Mouse (Mus musculus): ENCODE data around the gene Gm20388. TPM values are rescaled to one million over a fixed set of nuclear protein-coding genes. Genes with fewer than 3 reads are reported as not detected.
A peak's percentile ranks its signal among the peaks of the same experiment; 100 is the strongest.

Gm20388 gene
- polyA plus RNA-seq, 1 experiment from 2014 or later, result 1.7 TPM

DNA sequence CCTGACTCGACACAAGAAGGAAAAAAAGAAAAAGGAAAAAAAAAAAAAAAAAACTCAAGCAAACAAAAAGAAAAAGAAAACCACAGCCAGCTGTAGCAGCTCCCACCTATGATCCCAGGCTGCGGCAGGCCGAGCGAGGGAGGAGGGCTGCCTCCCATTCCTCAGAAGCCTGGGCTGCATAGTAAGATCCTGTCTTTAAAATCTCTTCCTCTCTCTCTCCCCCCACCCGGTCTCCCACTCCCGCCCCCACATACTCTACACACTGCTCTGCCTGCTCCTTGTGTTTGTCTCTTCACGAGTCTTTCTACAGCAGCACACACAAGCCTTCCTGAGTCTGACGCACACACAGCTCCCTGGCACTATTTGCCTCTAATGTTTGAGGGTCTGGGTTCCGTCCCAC is 3211.4 kb downstream of the Gm20388 start:
- 75% methylated on average over 9 of the region's 9 CpGs for WGBS
- H3K4me1 ChIP-seq (replicated peaks), result peaks cover 36% of the 10 kb centered on the region
- no peaks in the 10 kb centered on the region for H3K9me3 ChIP-seq
- H3K27me3 ChIP-seq (ENCODE audit: insufficient read depth, poor library complexity, severe bottlenecking), result peaks cover 91% of the 10 kb centered on the region
- no peak overlapping the region for H3K27ac ChIP-seq
- H3K4me3 ChIP-seq, result no peak overlapping the region
- DNase-seq (ENCODE audit: low spot score), result no peak
- H3K36me3 ChIP-seq, result no peaks in the 10 kb centered on the region

DNA sequence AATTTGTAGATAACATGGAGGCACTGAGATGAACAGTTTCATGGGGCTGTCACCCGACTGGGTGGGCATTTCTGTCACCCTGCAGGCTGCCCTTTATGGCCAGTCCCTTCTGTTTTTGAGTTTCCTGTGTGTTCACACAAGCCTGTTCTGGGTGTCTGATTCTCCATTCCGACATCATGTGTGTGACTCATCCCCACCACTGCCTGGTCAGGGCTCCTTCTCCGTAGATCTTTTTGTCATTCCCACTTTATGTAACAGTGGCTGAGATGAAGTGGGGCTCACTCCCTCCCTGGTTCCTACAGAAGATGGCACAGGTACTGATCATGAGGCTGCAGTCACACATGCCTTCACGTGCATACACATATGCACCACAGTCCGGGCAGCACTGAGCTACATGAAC is 3212.0 kb downstream of the Gm20388 start:
- peaks cover 32% of the 10 kb centered on the region for H3K4me1 ChIP-seq (replicated peaks)
- peaks cover 91% of the 10 kb centered on the region for H3K27me3 ChIP-seq (ENCODE audit: insufficient read depth, poor library complexity, severe bottlenecking)
- no peaks in the 10 kb centered on the region for H3K36me3 ChIP-seq
- H3K4me3 ChIP-seq, result no peak overlapping the region
- DNase-seq (ENCODE audit: low spot score), result no peak
- H3K27ac ChIP-seq, result no peak overlapping the region
- no peaks in the 10 kb centered on the region for H3K9me3 ChIP-seq
- WGBS, result 81% methylated on average over 5 of the region's 5 CpGs

DNA sequence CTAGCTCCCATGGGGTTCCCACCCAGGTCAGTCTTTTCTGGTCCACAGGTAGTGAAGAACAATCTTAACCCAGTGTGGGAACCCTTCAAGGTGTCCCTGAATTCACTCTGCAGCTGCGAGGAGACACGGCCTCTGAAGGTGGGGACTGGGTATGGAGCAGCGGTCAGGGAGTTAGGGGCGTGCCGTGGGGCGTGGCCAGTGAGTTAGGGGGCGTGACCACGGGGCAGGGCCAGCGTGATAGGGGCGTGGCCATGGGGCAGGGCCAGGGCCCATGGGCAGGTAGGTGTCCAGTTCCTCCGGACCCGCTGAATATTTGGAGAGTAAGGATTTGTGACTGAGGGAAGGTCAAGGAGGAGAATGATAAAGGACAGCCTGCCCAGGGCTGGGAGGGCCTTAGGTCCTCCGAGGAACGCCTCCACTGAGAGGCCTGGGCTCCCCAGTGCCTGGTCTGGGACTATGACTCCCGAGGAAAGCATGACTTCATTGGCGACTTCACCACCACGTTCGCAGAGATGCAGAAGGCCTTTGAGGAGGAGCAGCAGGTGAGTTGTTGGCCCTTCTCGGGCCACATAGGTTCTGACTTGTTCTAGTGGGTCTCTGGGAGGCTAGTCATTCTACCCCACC is 3215.7 kb downstream of the Gm20388 start:
- WGBS, result 3% methylated on average over 19 of the region's 19 CpGs
- H3K9me3 ChIP-seq, result no peaks in the 10 kb centered on the region
- no peaks in the 10 kb centered on the region for H3K36me3 ChIP-seq
- H3K27me3 ChIP-seq (ENCODE audit: insufficient read depth, poor library complexity, severe bottlenecking), result peaks cover 59% of the 10 kb centered on the region
- DNase-seq (ENCODE audit: low spot score), result peak; percentile 70
- H3K4me1 ChIP-seq (replicated peaks), result peaks cover 29% of the 10 kb centered on the region
- H3K27ac ChIP-seq, result no peak overlapping the region
- H3K4me3 ChIP-seq, result peak overlapping the region; percentile 26

DNA sequence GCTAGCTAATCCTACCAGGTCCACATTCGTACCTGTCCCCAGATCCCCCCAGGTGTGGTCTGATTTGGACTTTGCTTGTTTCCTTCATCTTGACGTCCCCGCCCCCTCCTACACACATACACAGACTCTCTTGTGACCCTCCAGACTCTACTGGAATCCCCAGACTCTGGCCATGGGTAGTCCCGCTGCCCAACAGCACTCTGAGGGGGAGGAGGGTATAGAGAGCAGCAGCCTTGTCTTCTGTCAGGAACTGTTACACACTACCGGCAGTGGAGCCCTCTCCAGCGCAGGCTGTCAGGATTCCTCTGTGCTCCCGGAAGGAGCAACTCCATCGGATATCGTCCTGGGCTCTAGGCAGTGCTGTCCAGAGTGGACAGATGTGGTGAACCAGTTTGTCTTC is 3220.4 kb downstream of the Gm20388 start:
- 74% methylated on average over 9 of the region's 9 CpGs for WGBS
- H3K36me3 ChIP-seq, result no peaks in the 10 kb centered on the region
- no peak overlapping the region for H3K27ac ChIP-seq
- DNase-seq (ENCODE audit: low spot score), result no peak
- H3K4me3 ChIP-seq, result no peak overlapping the region
- H3K4me1 ChIP-seq (replicated peaks), result peaks cover 36% of the 10 kb centered on the region
- H3K27me3 ChIP-seq (ENCODE audit: insufficient read depth, poor library complexity, severe bottlenecking), result peaks cover 19% of the 10 kb centered on the region
- H3K9me3 ChIP-seq, result 0 out of 2 replicates have a peak, but pooled peaks cover 4% of the 10 kb centered on the region

DNA sequence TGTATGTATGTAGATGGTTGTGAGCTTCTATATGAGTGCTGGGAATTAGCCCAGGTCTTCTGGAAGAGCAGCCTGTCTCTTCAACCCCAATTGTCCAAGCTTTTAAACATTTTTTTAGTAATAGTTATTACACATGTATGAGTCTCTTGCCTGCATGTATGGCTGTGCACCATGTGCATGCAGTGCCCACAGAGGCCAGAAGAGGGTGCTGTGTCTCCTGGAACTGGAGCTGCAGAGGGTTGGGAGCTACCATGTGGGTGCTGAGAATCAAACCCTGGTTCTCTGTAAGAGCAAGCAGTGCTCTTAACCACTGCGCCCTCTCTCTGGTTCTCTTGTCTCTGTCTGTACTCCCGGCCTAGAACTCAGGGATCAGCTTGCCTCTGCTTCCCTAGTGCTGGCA is 3222.3 kb downstream of the Gm20388 start:
- H3K9me3 ChIP-seq, result 0 out of 2 replicates have a peak, but pooled peaks cover 4% of the 10 kb centered on the region
- no peaks in the 10 kb centered on the region; the same call in none of the 2 replicates for H3K27me3 ChIP-seq (ENCODE audit: insufficient read depth, poor library complexity, severe bottlenecking)
- no peak overlapping the region for H3K4me3 ChIP-seq
- no peaks in the 10 kb centered on the region for H3K36me3 ChIP-seq
- H3K27ac ChIP-seq, result no peak overlapping the region
- peaks cover 31% of the 10 kb centered on the region for H3K4me1 ChIP-seq (replicated peaks)
- DNase-seq (ENCODE audit: low spot score), result no peak
- 96% methylated on average over 2 of the region's 2 CpGs for WGBS

- Histone ChIP-seq H3K27ac (0 out of 2 replicates have a peak overlapping the region, but pooled peaks have one; percentile 13), H3K36me3 (no peaks in the 10 kb centered on the region), H3K4me1 (replicated peaks) (peaks cover 33% of the 10 kb centered on the region), H3K9me3 (0 out of 2 replicates have a peak, but pooled peaks cover 4% of the 10 kb centered on the region), H3K27me3 (ENCODE audit: insufficient read depth, poor library complexity, severe bottlenecking) (no peaks in the 10 kb centered on the region; the same call in 1 of the 2 replicates), H3K4me3 (no peak overlapping the region)
- no peak for DNase-seq (ENCODE audit: low spot score)
- 86% methylated on average over 11 of the region's 11 CpGs for WGBS
Measured at GRCm38 (mm10) chr8:123134149-123134713, 3223.6 kb downstream of the Gm20388 start.

DNA sequence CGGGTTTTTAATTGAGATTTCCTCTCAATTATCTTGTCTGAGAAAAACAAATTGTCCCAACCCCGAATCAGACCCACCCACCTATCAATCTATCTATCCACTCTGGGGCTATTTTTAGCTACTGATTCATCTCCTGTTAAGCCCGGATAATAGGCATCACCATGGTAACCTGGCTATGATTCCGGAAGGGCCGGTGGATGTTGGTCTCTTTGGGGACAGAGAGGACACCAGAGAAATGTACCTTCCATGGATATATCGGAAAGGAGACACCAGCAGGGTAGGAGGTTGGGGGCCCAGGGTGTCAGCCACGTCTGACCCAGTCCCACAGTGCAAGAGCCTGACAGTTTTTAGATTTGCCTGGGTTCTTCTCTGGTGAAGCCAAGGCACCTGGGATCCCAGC is 3224.8 kb downstream of the Gm20388 start:
- DNase-seq (ENCODE audit: low spot score), result peak; percentile 44
- Histone ChIP-seq H3K4me1 (replicated peaks) (peaks cover 33% of the 10 kb centered on the region), H3K36me3 (no peaks in the 10 kb centered on the region), H3K27me3 (ENCODE audit: insufficient read depth, poor library complexity, severe bottlenecking) (no peaks in the 10 kb centered on the region; the same call in 1 of the 2 replicates), H3K4me3 (peak overlapping the region; percentile 7; the same call in 1 of the 2 replicates), H3K9me3 (0 out of 2 replicates have a peak, but pooled peaks cover 4% of the 10 kb centered on the region), H3K27ac (peak overlapping the region; percentile 69)
- 23% methylated on average over 7 of the region's 7 CpGs for WGBS

DNA sequence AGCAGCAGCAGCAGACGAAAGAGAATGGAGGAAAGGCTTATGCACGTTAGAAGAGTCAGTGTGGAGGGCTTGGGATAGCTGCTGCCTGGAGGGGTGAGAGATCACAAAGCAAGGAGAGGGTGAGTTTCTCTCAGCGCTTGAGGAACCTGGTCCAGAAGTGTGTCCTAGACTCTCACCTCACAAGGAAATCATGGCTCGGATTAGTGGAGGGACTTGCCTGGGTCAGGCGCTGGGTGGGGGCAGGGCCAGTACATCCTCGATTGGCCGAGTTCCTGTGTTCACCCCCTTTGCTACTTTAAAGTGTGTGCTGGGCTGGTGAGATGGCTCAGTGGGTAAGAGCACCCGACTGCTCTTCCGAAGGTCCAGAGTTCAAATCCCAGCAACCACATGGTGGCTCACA is 3225.2 kb downstream of the Gm20388 start:
- Histone ChIP-seq H3K4me3 (peak overlapping the region; percentile 7; the same call in 1 of the 2 replicates), H3K9me3 (0 out of 2 replicates have a peak, but pooled peaks cover 4% of the 10 kb centered on the region), H3K4me1 (replicated peaks) (peaks cover 33% of the 10 kb centered on the region), H3K27ac (peak overlapping the region; percentile 69), H3K36me3 (no peaks in the 10 kb centered on the region), H3K27me3 (ENCODE audit: insufficient read depth, poor library complexity, severe bottlenecking) (no peaks in the 10 kb centered on the region; the same call in 1 of the 2 replicates)
- WGBS, result 52% methylated on average over 9 of the region's 9 CpGs
- DNase-seq (ENCODE audit: low spot score), result no peak

GRCm38 (mm10) chr8:123136287-123136686 is 3225.6 kb downstream of the Gm20388 start:
- DNase-seq (ENCODE audit: low spot score), result no peak
- 85% methylated on average over 9 of the region's 9 CpGs for WGBS
- Histone ChIP-seq H3K27me3 (ENCODE audit: insufficient read depth, poor library complexity, severe bottlenecking) (no peaks in the 10 kb centered on the region; the same call in 1 of the 2 replicates), H3K9me3 (0 out of 2 replicates have a peak, but pooled peaks cover 4% of the 10 kb centered on the region), H3K4me3 (no peak overlapping the region), H3K27ac (no peak overlapping the region), H3K4me1 (replicated peaks) (peaks cover 29% of the 10 kb centered on the region), H3K36me3 (no peaks in the 10 kb centered on the region)

DNA sequence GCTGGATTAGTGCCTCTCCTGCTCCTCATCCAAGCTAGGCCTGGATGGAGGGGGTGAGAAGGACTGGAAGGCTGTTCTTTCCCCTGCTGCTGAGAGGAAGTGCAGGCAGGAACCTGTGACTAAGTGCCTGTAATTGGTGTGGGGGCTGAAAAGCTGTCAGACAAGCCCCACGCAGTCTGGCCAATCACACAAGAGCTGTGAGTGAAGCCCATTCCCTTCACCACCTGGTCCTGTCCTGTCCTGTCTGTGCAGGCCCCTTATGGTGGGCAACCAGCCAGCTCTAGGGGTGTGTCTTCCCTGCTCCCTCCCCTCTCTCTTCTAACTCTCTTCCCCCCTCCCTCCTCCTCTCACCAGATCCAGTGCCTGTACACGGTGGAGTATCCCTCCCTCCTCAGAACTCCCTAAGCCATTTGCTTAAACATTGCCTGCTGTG is 3227.0 kb downstream of the Gm20388 start:
- H3K27ac ChIP-seq, result peak overlapping the region; percentile 57
- H3K9me3 ChIP-seq, result 0 out of 2 replicates have a peak, but pooled peaks cover 4% of the 10 kb centered on the region
- DNase-seq (ENCODE audit: low spot score), result peak; percentile 27
- no peaks in the 10 kb centered on the region; the same call in 1 of the 2 replicates for H3K27me3 ChIP-seq (ENCODE audit: insufficient read depth, poor library complexity, severe bottlenecking)
- peaks cover 29% of the 10 kb centered on the region for H3K4me1 ChIP-seq (replicated peaks)
- no peaks in the 10 kb centered on the region for H3K36me3 ChIP-seq
- 22% methylated on average over 2 of the region's 2 CpGs for WGBS
- no peak overlapping the region for H3K4me3 ChIP-seq

DNA sequence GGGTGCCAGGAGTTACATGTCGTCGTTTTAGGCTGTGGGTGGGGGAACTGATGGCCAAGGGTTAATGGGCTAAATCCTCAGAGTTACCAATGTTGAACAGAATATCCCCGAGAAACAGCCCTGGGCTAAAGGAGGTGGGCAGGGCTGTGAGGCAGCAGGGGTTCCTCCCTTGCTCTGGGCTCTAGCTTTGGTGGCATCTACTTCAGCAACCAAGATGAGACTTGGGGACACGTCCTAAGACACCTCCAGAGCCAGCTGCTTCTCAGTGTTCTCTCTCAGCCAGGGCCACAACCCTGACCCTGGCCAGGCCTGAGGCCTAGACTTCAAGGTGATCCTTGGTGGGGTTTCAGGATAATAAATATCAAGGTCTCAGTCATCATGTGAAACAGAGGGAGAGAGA is 3228.1 kb downstream of the Gm20388 start:
- WGBS, result 64% methylated on average over 4 of the region's 4 CpGs
- peaks cover 29% of the 10 kb centered on the region for H3K4me1 ChIP-seq (replicated peaks)

GRCm38 (mm10) chr8:123141741-123142462 is 3231.3 kb downstream of the Gm20388 start:
- H3K36me3 ChIP-seq, result no peaks in the 10 kb centered on the region
- no peak overlapping the region for H3K27ac ChIP-seq
- no peak for DNase-seq (ENCODE audit: low spot score)
- no peaks in the 10 kb centered on the region for H3K9me3 ChIP-seq
- H3K4me1 ChIP-seq (replicated peaks), result peaks cover 10% of the 10 kb centered on the region
- 87% methylated on average over 14 of the region's 14 CpGs for WGBS
- no peaks in the 10 kb centered on the region; the same call in 1 of the 2 replicates for H3K27me3 ChIP-seq (ENCODE audit: insufficient read depth, poor library complexity, severe bottlenecking)
- no peak overlapping the region for H3K4me3 ChIP-seq

More for the DNA sequence above, 3228.1 kb downstream of the Gm20388 start:
- H3K4me3 ChIP-seq, result no peak overlapping the region
- DNase-seq (ENCODE audit: low spot score), result no peak
- no peaks in the 10 kb centered on the region; the same call in 1 of the 2 replicates for H3K27me3 ChIP-seq (ENCODE audit: insufficient read depth, poor library complexity, severe bottlenecking)
- no peaks in the 10 kb centered on the region for H3K36me3 ChIP-seq
- H3K9me3 ChIP-seq, result no peaks in the 10 kb centered on the region
- H3K27ac ChIP-seq, result no peak overlapping the region

Data from hindbrain, embryonic 10.5 days (tissue).